Mouse (Mus musculus): ENCODE measurements around the gene Pde1b.
A peak's percentile ranks its signal among the peaks of the same experiment; 100 is the strongest.

The Pde1b gene

GRCm38 (mm10) chr15:103502435-103503250, at the start of gene Pde1b:
Pde1b (plus strand) TSS chr15:103503034.
- DNase-seq (ENCODE audit: inconsistent ontology term): peak; percentile 81

GRCm38 (mm10) chr15:103453551-103454218, 49.1 kb upstream of the Pde1b start, which contains the start of gene Nckap1l:
Nckap1l (plus strand) TSS chr15:103453794.
- DNase-seq (ENCODE audit: inconsistent ontology term): no peak

- DNase-seq (ENCODE audit: inconsistent ontology term): no peak
These were observed 48.4 kb upstream of the Pde1b start for GRCm38 (mm10) chr15:103454449-103454848.

- peak; percentile 92 for DNase-seq (ENCODE audit: inconsistent ontology term)
These were observed 40.1 kb upstream of the Pde1b start for GRCm38 (mm10) chr15:103462539-103463261.

GRCm38 (mm10) chr15:103471488-103472194, 31.2 kb upstream of the Pde1b start:
- no peak for DNase-seq (ENCODE audit: inconsistent ontology term)

- no peak for DNase-seq (ENCODE audit: inconsistent ontology term)
These were observed 30.6 kb upstream of the Pde1b start for GRCm38 (mm10) chr15:103472265-103472664.

GRCm38 (mm10) chr15:103473182-103473581, 29.7 kb upstream of the Pde1b start:
- DNase-seq (ENCODE audit: inconsistent ontology term): no peak

GRCm38 (mm10) chr15:103473769-103474168, 29.1 kb upstream of the Pde1b start:
- DNase-seq (ENCODE audit: inconsistent ontology term): no peak

- no peak for DNase-seq (ENCODE audit: inconsistent ontology term)
These were observed 23.7 kb upstream of the Pde1b start for GRCm38 (mm10) chr15:103479080-103479606.

- no peak for DNase-seq (ENCODE audit: inconsistent ontology term)
These were observed 22.7 kb upstream of the Pde1b start for GRCm38 (mm10) chr15:103480129-103480528.

- peak; percentile 55 for DNase-seq (ENCODE audit: inconsistent ontology term)
These were observed 20.3 kb upstream of the Pde1b start for GRCm38 (mm10) chr15:103482488-103482887.

- DNase-seq (ENCODE audit: inconsistent ontology term): no peak
These were observed 18.3 kb upstream of the Pde1b start for GRCm38 (mm10) chr15:103484490-103484889.

- no peak for DNase-seq (ENCODE audit: inconsistent ontology term)
These were observed 17.7 kb upstream of the Pde1b start for GRCm38 (mm10) chr15:103485106-103485505.

- no peak for DNase-seq (ENCODE audit: inconsistent ontology term)
These were observed 16.2 kb upstream of the Pde1b start for GRCm38 (mm10) chr15:103486658-103487057.

GRCm38 (mm10) chr15:103488336-103488735, 14.5 kb upstream of the Pde1b start:
- DNase-seq (ENCODE audit: inconsistent ontology term): no peak

GRCm38 (mm10) chr15:103496204-103497140, 6.4 kb upstream of the Pde1b start:
- peak; percentile 89 for DNase-seq (ENCODE audit: inconsistent ontology term)

- DNase-seq (ENCODE audit: inconsistent ontology term): no peak
These were observed 4.7 kb upstream of the Pde1b start for GRCm38 (mm10) chr15:103498157-103498556.

- DNase-seq (ENCODE audit: inconsistent ontology term): no peak
These were observed 2.1 kb upstream of the Pde1b start for GRCm38 (mm10) chr15:103500723-103501122.

GRCm38 (mm10) chr15:103501186-103501585, 1.6 kb upstream of the Pde1b start:
- DNase-seq (ENCODE audit: inconsistent ontology term): no peak

GRCm38 (mm10) chr15:103503251-103503600, 392 bp downstream of the Pde1b start:
- DNase-seq (ENCODE audit: inconsistent ontology term): no peak
